Mouse (Mus musculus): ENCODE results near the gene Tgfbr3l. TPM values are rescaled to one million over a fixed set of nuclear protein-coding genes. Genes with fewer than 3 reads are reported as not detected.
"Not testable (repeated sequence)": the region's sequence is repeated elsewhere in the genome, so short reads cannot be mapped to it uniquely, and the experiment has no call there.

Gene Tgfbr3l
- polyA plus RNA-seq, 1 experiment from 2014 or later, result 3.0 TPM

DNA sequence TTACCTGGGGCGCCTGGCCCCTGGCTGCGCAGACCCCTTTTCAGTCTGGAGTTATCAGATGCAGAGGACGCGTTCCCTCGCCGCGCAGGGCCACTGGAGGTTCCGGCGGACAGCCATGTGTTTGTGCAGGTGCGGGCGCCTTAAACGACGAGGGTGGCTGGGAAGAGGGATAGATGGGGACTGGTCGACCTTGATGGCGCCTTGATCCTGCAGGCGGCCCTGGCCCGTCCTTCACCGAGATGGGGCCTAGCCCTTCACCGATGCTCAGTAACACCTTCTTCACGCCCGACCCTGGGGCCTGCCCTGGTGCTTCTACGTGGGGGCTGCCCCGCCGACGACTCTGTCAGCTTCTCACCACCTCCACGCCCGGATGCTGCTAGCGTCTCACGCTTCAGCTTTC lies 1.2 kb downstream of the Tgfbr3l start:
- no peaks in the 10 kb centered on the region for H3K9me3 ChIP-seq (replicated peaks; ENCODE audit: control insufficient read depth, low read length)
- H3K4me1 ChIP-seq (ENCODE audit: control insufficient read depth, insufficient read depth, low read length), result peaks cover 26% of the 10 kb centered on the region
- peak overlapping the region; percentile 29 for H3K4me3 ChIP-seq (ENCODE audit: low read length)
- peaks cover 28% of the 10 kb centered on the region for H3K36me3 ChIP-seq (ENCODE audit: control insufficient read depth, insufficient read depth)
- no peak for ATAC-seq (replicated peaks; ENCODE audit: extremely low read depth, insufficient read depth, low FRiP score)
- H3K4me2 ChIP-seq (ENCODE audit: low read depth, low read length), result peak overlapping the region; percentile 55
- peak overlapping the region; percentile 55 for H3K27ac ChIP-seq (ENCODE audit: low read length)
- 13% methylated on average over 29 of the region's 29 CpGs for WGBS
- no peaks in the 10 kb centered on the region for H3K27me3 ChIP-seq (ENCODE audit: control insufficient read depth, insufficient read depth, low read length)
- peak overlapping the region; percentile 60 for H3K9ac ChIP-seq (ENCODE audit: low read length)

DNA sequence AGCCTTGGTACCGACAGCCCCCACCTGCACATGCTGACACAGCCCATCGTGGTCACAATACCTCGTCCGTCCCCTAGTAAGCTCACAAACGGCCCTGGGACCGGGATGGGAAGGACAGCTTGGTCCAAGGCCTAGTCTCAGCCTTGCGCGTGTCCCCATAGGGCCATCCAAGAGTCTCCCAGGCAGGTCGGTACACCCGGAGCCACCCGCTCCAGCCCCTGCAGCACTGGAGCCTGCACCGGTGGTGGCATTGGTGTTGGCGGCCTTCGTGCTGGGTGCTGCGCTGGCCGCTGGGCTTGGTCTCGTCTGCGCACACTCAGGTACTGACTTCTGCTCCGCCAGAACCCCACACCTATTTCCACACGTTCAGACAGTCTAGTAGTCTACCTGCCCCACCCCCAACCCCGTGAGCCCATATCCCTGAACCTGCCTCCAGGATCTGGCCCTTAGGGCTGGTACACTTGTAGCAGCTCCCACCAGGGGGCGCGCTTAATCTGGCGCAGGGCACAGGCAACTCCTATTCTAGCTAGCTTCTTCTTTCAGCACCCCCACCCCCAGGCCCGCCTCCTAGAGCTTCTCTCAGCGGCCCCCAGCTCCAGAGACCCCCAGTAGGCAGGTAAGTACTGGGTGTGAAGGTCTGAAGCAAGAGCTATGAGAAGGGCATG lies 2.4 kb downstream of the Tgfbr3l start:
- H3K4me2 ChIP-seq (ENCODE audit: low read depth, low read length), result no peak overlapping the region
- 38% methylated on average over 26 of the region's 26 CpGs for WGBS
- peak; percentile 8; the same call in 1 of the 2 replicates for ATAC-seq (replicated peaks; ENCODE audit: extremely low read depth, insufficient read depth, low FRiP score)

DNA sequence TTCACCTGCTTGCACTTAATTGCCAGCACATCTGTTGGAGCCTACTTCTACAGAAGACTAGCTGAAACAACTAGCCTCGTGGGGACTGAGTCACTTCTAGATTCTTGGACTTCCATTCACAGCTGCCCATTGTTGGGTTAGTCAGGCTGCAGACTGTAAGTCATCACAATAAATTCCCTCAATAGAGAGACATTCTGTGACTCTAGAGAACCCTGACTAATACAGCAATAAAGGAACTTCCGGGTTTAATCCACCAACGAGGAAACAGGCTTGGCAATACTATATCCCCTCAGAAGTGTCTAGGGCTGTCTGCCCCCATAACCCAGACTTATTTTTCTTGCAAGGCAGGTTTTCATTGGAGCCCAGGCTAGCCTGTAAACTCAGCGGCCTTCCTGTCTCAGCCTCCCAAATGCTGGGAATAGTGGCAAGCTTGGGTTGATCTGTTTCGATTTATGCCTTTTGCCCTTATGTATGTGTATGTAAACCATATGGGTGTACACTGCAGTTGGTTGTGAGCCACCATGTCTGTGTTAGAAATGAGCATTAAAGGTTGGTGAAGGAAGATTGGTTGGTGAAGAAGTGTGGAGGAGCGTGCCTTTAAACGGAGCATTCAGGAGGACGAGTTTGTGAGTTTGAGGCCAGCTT lies 4.2 kb downstream of the Tgfbr3l start:
- Histone ChIP-seq H3K9ac (ENCODE audit: low read length) (peak overlapping the region; percentile 99), H3K36me3 (ENCODE audit: control insufficient read depth, insufficient read depth) (peaks cover 22% of the 10 kb centered on the region), H3K27ac (ENCODE audit: low read length) (peak overlapping the region; percentile 43; the same call in 1 of the 2 replicates), H3K27me3 (ENCODE audit: control insufficient read depth, insufficient read depth, low read length) (no peaks in the 10 kb centered on the region), H3K4me3 (ENCODE audit: low read length) (peak overlapping the region; percentile 99), H3K4me2 (ENCODE audit: low read depth, low read length) (peak overlapping the region; percentile 94), H3K9me3 (replicated peaks; ENCODE audit: control insufficient read depth, low read length) (no peaks in the 10 kb centered on the region), H3K4me1 (ENCODE audit: control insufficient read depth, insufficient read depth, low read length) (peaks cover 28% of the 10 kb centered on the region)
- ATAC-seq (replicated peaks; ENCODE audit: extremely low read depth, insufficient read depth, low FRiP score), result no peak
- WGBS, result 40% methylated on average over 8 of the region's 8 CpGs

More for the DNA sequence above, 2.4 kb downstream of the Tgfbr3l start:
- Histone ChIP-seq H3K9ac (ENCODE audit: low read length) (no peak overlapping the region), H3K4me3 (ENCODE audit: low read length) (no peak overlapping the region), H3K36me3 (ENCODE audit: control insufficient read depth, insufficient read depth) (peaks cover 28% of the 10 kb centered on the region), H3K27me3 (ENCODE audit: control insufficient read depth, insufficient read depth, low read length) (no peaks in the 10 kb centered on the region), H3K27ac (ENCODE audit: low read length) (no peak overlapping the region), H3K9me3 (replicated peaks; ENCODE audit: control insufficient read depth, low read length) (no peaks in the 10 kb centered on the region), H3K4me1 (ENCODE audit: control insufficient read depth, insufficient read depth, low read length) (peaks cover 27% of the 10 kb centered on the region)

DNA sequence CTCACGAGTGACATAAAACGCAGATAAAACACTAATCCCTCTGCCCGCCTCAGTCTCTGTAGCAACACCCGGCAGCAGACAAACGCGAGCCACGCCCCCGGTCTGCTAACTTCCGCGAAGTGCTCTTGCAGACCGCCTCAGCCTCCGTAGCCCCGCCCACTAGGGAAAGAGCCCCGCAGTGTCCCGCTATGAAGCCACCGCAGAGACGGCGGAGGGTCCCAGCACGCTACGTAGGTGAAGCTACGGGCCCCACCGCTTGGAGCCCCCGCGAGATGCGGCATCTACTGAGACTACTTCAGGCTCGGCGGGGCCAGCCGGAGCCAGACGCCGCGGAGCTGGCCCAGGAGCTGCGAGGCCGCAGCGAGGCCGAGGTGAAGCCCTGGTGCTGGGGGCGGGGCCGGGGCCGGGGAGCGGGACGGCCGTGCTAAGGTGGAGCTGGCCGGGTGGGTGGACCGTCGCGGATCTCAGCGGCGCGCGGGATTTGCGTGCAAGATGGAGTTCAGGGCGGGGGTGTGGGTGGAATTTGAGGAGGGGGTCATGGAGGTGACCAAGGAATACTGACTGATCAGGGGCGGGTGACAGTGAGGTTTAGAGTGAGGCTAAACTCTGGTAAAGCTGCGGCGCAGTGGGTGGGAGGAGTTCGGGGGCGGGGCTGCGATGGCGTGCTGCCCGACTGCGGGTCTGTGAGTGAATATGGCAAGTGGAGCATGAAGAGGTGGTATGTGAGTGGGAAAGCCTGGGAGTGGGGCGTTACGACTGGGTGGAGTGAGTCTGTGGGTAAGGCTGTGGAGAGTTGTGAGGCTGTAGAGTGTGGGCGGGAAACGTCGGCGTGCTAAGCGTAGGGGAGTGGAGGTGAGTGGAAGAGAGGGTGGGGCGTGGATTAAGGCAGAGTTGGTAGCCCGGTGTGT lies 5.2 kb downstream of the Tgfbr3l start, which contains the start of gene Snapc2:
Snapc2 (plus strand) TSS at position 147 of the 908 bp plus-strand sequence.
- H3K4me2 ChIP-seq (ENCODE audit: low read depth, low read length), result peak within 1 kb of the TSS; percentile 94
- WGBS, result under 1% methylated on average over 69 of the region's 69 CpGs
- peak; percentile 90 for ATAC-seq (replicated peaks; ENCODE audit: extremely low read depth, insufficient read depth, low FRiP score)
- no peaks in the 10 kb centered on the region for H3K27me3 ChIP-seq (ENCODE audit: control insufficient read depth, insufficient read depth, low read length)
- peak within 1 kb of the TSS; percentile 99 for H3K4me3 ChIP-seq (ENCODE audit: low read length)
- H3K36me3 ChIP-seq (ENCODE audit: control insufficient read depth, insufficient read depth), result peaks cover 21% of the 10 kb centered on the region
- no peaks in the 10 kb centered on the region for H3K9me3 ChIP-seq (replicated peaks; ENCODE audit: control insufficient read depth, low read length)
- peaks cover 32% of the 10 kb centered on the region for H3K4me1 ChIP-seq (ENCODE audit: control insufficient read depth, insufficient read depth, low read length)
- H3K27ac ChIP-seq (ENCODE audit: low read length), result peak within 1 kb of the TSS; percentile 94
- H3K9ac ChIP-seq (ENCODE audit: low read length), result peak within 1 kb of the TSS; percentile 99

DNA sequence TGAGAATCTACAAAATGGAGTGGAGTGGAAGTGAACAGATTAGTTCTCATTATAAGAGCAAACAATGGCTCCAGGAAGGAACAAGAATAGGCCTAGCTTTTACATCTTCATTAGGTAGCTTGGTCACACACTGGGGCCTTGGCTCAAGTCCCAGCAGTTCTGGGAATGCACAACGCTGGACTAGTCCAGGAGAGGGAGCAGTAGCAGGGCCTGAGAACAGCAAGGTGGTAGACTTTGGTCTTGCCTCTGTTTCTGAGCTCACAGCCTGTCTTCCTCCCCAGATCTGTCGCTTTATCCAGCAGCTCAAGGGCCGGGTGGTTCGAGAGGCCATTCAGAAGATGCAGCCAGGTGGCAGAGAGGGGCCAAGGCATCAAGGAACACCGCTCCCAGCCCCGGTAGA lies 6.0 kb downstream of the Tgfbr3l start:
- WGBS, result 64% methylated on average over 6 of the region's 6 CpGs
- no peak for ATAC-seq (replicated peaks; ENCODE audit: extremely low read depth, insufficient read depth, low FRiP score)
- Histone ChIP-seq H3K9me3 (replicated peaks; ENCODE audit: control insufficient read depth, low read length) (no peaks in the 10 kb centered on the region), H3K4me3 (ENCODE audit: low read length) (peak overlapping the region; percentile 99), H3K27ac (ENCODE audit: low read length) (peak overlapping the region; percentile 94; the same call in 1 of the 2 replicates), H3K36me3 (ENCODE audit: control insufficient read depth, insufficient read depth) (peaks cover 21% of the 10 kb centered on the region), H3K4me1 (ENCODE audit: control insufficient read depth, insufficient read depth, low read length) (peaks cover 28% of the 10 kb centered on the region), H3K4me2 (ENCODE audit: low read depth, low read length) (peak overlapping the region; percentile 94), H3K9ac (ENCODE audit: low read length) (peak overlapping the region; percentile 99), H3K27me3 (ENCODE audit: control insufficient read depth, insufficient read depth, low read length) (no peaks in the 10 kb centered on the region)

DNA sequence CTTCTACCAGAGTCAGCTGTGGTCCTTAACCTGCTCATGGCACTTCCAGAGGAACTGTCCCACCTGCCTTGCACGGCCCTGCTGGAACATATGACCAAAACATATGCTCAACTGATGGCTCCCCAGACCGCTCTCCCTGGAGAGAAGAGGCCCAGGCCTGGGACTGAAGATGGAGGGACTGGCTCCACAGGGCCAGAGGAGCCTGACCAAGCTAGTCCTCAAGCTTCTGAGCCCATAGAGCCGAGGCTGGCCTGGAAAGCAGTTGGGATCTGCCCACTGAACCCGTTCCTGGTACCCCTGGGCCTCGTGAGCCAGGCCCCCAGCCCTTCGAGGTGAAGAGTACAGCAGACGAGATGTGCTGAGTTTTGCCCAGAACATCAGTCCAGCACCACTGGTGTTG lies 7.5 kb downstream of the Tgfbr3l start:
- H3K9ac ChIP-seq (ENCODE audit: low read length); H3K27ac ChIP-seq (ENCODE audit: low read length); H3K4me2 ChIP-seq (ENCODE audit: low read depth, low read length); H3K9me3 ChIP-seq (replicated peaks; ENCODE audit: control insufficient read depth, low read length); H3K27me3 ChIP-seq (ENCODE audit: control insufficient read depth, insufficient read depth, low read length); H3K4me3 ChIP-seq (ENCODE audit: low read length); ATAC-seq (replicated peaks; ENCODE audit: extremely low read depth, insufficient read depth, low FRiP score): not testable (repeated sequence)
- peaks cover 20% of the 10 kb centered on the region for H3K4me1 ChIP-seq (ENCODE audit: control insufficient read depth, insufficient read depth, low read length)
- 86% methylated on average over 7 of the region's 7 CpGs for WGBS
- peaks cover 27% of the 10 kb centered on the region for H3K36me3 ChIP-seq (ENCODE audit: control insufficient read depth, insufficient read depth)

DNA sequence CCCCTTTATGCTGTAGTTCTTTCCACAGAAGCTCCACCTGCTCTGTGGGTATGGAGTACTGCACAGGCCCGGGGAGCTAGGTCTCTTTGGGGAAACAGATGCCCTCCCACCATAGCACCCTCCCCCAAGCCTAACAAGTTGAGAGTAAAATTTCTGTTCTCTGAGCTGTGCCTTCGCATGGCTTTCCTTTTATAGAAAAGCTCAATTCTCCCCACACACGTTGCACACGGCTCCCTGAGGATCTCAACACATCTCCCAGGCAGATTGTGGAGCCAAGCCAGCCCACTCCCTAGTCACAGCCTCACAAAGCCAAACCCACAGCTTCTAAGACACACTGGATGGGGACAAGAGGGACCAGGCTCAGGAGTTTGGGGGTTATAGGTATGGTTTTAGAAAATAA lies 8.9 kb downstream of the Tgfbr3l start:
- Histone ChIP-seq H3K27me3 (ENCODE audit: control insufficient read depth, insufficient read depth, low read length) (no peaks in the 10 kb centered on the region), H3K36me3 (ENCODE audit: control insufficient read depth, insufficient read depth) (peaks cover 42% of the 10 kb centered on the region), H3K4me2 (ENCODE audit: low read depth, low read length) (no peak overlapping the region), H3K9me3 (replicated peaks; ENCODE audit: control insufficient read depth, low read length) (no peaks in the 10 kb centered on the region), H3K9ac (ENCODE audit: low read length) (no peak overlapping the region), H3K4me1 (ENCODE audit: control insufficient read depth, insufficient read depth, low read length) (peaks cover 20% of the 10 kb centered on the region), H3K27ac (ENCODE audit: low read length) (no peak overlapping the region), H3K4me3 (ENCODE audit: low read length) (no peak overlapping the region)
- WGBS, result 33% methylated on average over 4 of the region's 4 CpGs
- no peak for ATAC-seq (replicated peaks; ENCODE audit: extremely low read depth, insufficient read depth, low FRiP score)

DNA sequence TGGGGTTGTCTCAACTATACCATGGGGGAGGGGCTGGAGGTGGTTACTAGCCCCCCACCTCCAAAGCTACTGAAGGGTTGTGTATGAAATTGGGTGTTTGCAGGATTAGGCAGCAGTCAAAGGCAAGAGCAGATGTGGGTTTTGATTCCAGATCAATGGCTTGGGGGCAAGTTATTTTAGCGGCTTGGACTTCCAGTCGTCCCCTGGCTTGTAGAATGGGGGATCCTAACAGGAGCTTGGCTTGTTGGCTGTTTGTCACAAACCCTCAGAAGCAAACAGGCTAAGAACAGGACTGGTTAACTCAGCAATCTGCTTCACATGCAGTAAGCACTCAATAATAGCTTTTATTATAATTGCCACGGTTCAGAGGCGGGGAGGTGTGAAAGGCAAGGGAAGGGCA lies 9.3 kb downstream of the Tgfbr3l start:
- Histone ChIP-seq H3K27me3 (ENCODE audit: control insufficient read depth, insufficient read depth, low read length) (no peaks in the 10 kb centered on the region), H3K4me1 (ENCODE audit: control insufficient read depth, insufficient read depth, low read length) (peaks cover 19% of the 10 kb centered on the region), H3K27ac (ENCODE audit: low read length) (no peak overlapping the region), H3K4me3 (ENCODE audit: low read length) (no peak overlapping the region), H3K4me2 (ENCODE audit: low read depth, low read length) (no peak overlapping the region), H3K36me3 (ENCODE audit: control insufficient read depth, insufficient read depth) (peaks cover 43% of the 10 kb centered on the region), H3K9ac (ENCODE audit: low read length) (no peak overlapping the region), H3K9me3 (replicated peaks; ENCODE audit: control insufficient read depth, low read length) (no peaks in the 10 kb centered on the region)
- 88% methylated on average over 4 of the region's 4 CpGs for WGBS
- no peak for ATAC-seq (replicated peaks; ENCODE audit: extremely low read depth, insufficient read depth, low FRiP score)
